In the genomic region with DNA sequence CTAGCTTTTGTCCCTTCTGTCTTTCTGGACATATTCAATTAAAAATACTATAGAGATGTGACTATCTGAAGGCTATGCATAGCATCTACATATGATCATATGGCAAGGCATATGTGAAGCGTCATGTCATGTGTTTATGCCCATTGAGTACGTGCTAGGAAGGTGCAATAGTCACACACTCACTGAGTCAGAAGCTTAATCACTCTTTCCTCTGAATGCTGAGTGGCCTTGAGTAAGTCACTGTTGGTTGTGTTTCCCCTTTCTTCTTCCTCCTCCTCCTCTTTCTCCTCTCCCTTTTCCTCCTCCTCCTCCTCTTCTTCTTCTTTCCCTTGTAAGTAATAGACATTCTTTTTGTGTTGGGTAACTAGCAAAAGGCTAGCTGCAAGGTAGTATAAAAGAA, we compare ENCODE assay signal across 24 mouse cellular contexts.
"Had no signal": no experiment of that assay in that cellular context is flagged by ENCODE, and none has a peak within 500 bp of the region (broad histone marks: within the 10 kb centered on the region; RNA-seq: fewer than 3 reads in every experiment).

No protein-coding gene starts in this region.

- H3K27me3 ChIP-seq: intestine, embryonic 15.5 days; kidney, embryonic 15.5 days; limb, embryonic 13.5 days; liver, embryonic 12.5 days; liver, embryonic 15.5 days; lung, embryonic 15.5 days; midbrain, embryonic 12.5 days; neural tube, embryonic 12.5 days; neural tube, embryonic 15.5 days had no signal

- DNase-seq: kidney, adult 11 months; kidney, adult 8-10 months; kidney, postnatal 10 days; kidney, postnatal 36 days; liver; lung, adult 18-20 months; lung, postnatal 10 days; lung, postnatal 4 days; right cerebral cortex, adult 18-20 months; right cerebral cortex, postnatal 14 days; right cerebral cortex, postnatal 4 days; thymus, adult 2 months; thymus, postnatal 25 days had no signal

- H3K36me3 ChIP-seq: intestine, embryonic 15.5 days; kidney, embryonic 15.5 days; limb, embryonic 10.5 days; limb, embryonic 13.5 days; liver, embryonic 12.5 days; liver, embryonic 15.5 days; lung, embryonic 15.5 days; midbrain, embryonic 12.5 days; neural tube, embryonic 12.5 days; neural tube, embryonic 15.5 days had no signal

- H3K9me3 ChIP-seq: intestine, embryonic 15.5 days; kidney, embryonic 15.5 days; limb, embryonic 10.5 days; limb, embryonic 13.5 days; liver, embryonic 12.5 days; liver, embryonic 15.5 days; lung, embryonic 15.5 days; midbrain, embryonic 12.5 days; neural tube, embryonic 12.5 days; neural tube, embryonic 15.5 days had no signal

- H3K4me2 ChIP-seq: intestine, embryonic 15.5 days; kidney, embryonic 15.5 days; limb, embryonic 13.5 days; liver, embryonic 12.5 days; liver, embryonic 15.5 days; lung, embryonic 15.5 days; midbrain, embryonic 12.5 days; neural tube, embryonic 12.5 days; neural tube, embryonic 15.5 days had no signal

- H3K27ac ChIP-seq: intestine, embryonic 15.5 days; kidney, embryonic 15.5 days; limb, embryonic 10.5 days; limb, embryonic 13.5 days; liver, embryonic 12.5 days; liver, embryonic 15.5 days; lung, embryonic 15.5 days; midbrain, embryonic 12.5 days; neural tube, embryonic 12.5 days; neural tube, embryonic 15.5 days; stomach, postnatal 0 days had no signal

- ATAC-seq: intestine, embryonic 15.5 days; liver, embryonic 12.5 days had no signal

- H3K4me3 ChIP-seq: intestine, embryonic 15.5 days; kidney, embryonic 15.5 days; limb, embryonic 10.5 days; limb, embryonic 13.5 days; liver, embryonic 12.5 days; liver, embryonic 15.5 days; lung, embryonic 15.5 days; midbrain, embryonic 12.5 days; neural tube, embryonic 12.5 days; neural tube, embryonic 15.5 days had no signal

- H3K4me1 ChIP-seq: liver, embryonic 12.5 days; liver, embryonic 15.5 days had no signal

- H3K9ac ChIP-seq: intestine, embryonic 15.5 days; kidney, embryonic 15.5 days; limb, embryonic 13.5 days; liver, embryonic 12.5 days; liver, embryonic 15.5 days; lung, embryonic 15.5 days; midbrain, embryonic 12.5 days; neural tube, embryonic 12.5 days; neural tube, embryonic 15.5 days had no signal
